Mouse (Mus musculus) forebrain, embryonic 14.5 days (tissue): ENCODE data around the gene Sept9. TPM values are rescaled to one million over a fixed set of nuclear protein-coding genes. Genes with fewer than 3 reads are reported as not detected.

Source experiments
- ATAC-seq: fragments of 200-750 bp; cut with Nextera tagmentation; 2 replicates; pipeline ENCODE4 v1.8.0; 2017; ENCODE audit warnings: mild to moderate bottlenecking, moderate library complexity
- DNase-seq: peaks from one replicate; pipeline ENCODE4 v3.0.0-alpha.2; 2015; ENCODE audit warnings: low spot score
- H3K27ac ChIP-seq: fragments of 300-500 bp; sonication (generic); 2 replicates; pipeline ENCODE4 v1.5.1; 2014; ENCODE audit warnings: low read depth, mild to moderate bottlenecking, control low read depth, low read length, moderate library complexity
- H3K27me3 ChIP-seq: fragments of 300-500 bp; sonication (generic); replicated peaks from 2 replicates; pipeline ENCODE4 v1.6.1; 2014; ENCODE audit warnings: low read length, control low read depth, mixed read lengths; ENCODE audit not compliant: control insufficient read depth, insufficient read depth
- H3K36me3 ChIP-seq: fragments of 300-500 bp; sonication (generic); 2 replicates; pipeline ENCODE4 v1.6.1; 2014; ENCODE audit warnings: low read length, control low read depth; ENCODE audit not compliant: control insufficient read depth, insufficient read depth
- H3K4me1 ChIP-seq: fragments of 300-500 bp; sonication (generic); 2 replicates; pipeline ENCODE4 v1.6.1; 2014; ENCODE audit warnings: antibody characterized with exemption, low read length, control low read depth; ENCODE audit not compliant: control insufficient read depth, insufficient read depth
- H3K4me2 ChIP-seq: fragments of 300-500 bp; sonication (generic); 2 replicates; pipeline ENCODE4 v1.6.1; 2014; ENCODE audit warnings: mild to moderate bottlenecking, control low read depth, low read length
- H3K4me3 ChIP-seq: fragments of 300-500 bp; sonication (generic); 2 replicates; pipeline ENCODE4 v1.5.1; 2014; ENCODE audit warnings: low read depth, low read length, control low read depth
- H3K9ac ChIP-seq: fragments of 300-500 bp; sonication (generic); 2 replicates; pipeline ENCODE4 v1.6.1; 2014; ENCODE audit warnings: mild to moderate bottlenecking, low read length, control low read depth, moderate library complexity
- H3K9me3 ChIP-seq: fragments of 300-500 bp; sonication (generic); replicated peaks from 2 replicates; pipeline ENCODE4 v1.6.1; 2016; ENCODE audit warnings: low read length, control low read depth, mixed read lengths; ENCODE audit not compliant: control insufficient read depth
- WGBS: fragments of 180-500 bp; shearing (Covaris S2); extraction: QIAGEN DNeasy Blood & Tissue Kit; methylation state at CpG from one replicate; pipeline ENCODE4 v1.1.7; 2014; 5-methylcytosine and 5-hydroxymethylcytosine counted together
- polyA plus RNA-seq: library from polyadenylated mRNA; unstranded; fragments of >200 nt; fragmentation: Nextera tagmentation; extraction: Ambion mirVana; gene quantifications from 2 replicates; pipeline ENCODE4 v1.2.1, GENCODE M21; 2014

Gene Sept9
- polyA plus RNA-seq, 1 experiment from 2014 or later: 113 TPM

DNA sequence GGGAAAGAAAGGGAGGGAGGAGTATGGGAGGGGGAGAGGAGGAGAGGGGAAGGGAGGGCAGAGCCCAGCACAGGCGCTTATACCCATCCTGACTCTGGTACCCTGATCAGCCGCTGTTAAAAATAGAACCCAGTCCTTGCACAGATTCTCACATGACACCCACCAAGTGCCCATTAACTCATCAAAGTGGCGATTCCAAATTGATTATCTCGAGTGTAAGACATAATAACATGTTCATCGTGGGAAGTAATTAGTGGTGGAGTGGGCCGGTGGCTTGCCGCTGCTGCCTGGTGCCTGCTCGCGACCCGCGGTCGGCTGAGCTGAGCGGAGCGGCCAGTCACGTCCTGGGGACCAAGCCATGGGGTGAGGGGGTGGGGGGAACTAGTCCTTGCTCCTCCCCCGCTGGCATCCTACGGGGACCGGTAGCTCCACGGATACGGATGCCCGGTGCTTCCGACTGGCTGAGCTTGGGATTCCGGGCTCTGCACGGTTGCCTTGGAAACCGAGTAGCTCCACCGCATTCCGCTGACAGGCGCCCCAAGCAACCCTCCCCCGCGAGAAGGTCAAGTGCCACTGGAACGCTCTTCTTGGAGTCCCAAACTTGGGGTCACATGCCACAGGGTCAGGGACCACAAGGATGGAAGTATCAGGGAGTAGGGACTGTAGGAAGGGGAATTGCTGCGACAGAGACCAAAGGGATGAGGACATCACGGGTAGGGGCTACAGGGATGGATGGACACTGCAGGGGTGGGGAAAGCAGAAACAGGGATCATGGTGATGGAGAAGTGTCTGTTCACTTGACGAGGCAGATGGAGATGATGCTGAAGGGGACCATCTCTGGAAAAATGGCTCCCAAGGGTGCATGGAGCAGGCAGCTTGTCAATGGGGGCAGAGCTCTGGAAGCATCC is 195.0 kb downstream of the Sept9 start:
- peak overlapping the region; percentile 36 for H3K4me3 ChIP-seq
- H3K27me3 ChIP-seq: no peaks in the 10 kb centered on the region
- peak overlapping the region; percentile 72 for H3K27ac ChIP-seq
- ATAC-seq (peak; percentile 78), DNase-seq (peak; percentile 81)
- H3K9me3 ChIP-seq: no peaks in the 10 kb centered on the region
- under 1% methylated on average over 34 of the region's 34 CpGs for WGBS
- H3K36me3 ChIP-seq: no peaks in the 10 kb centered on the region
- H3K9ac ChIP-seq: peak overlapping the region; percentile 59
- peaks cover 19% of the 10 kb centered on the region for H3K4me1 ChIP-seq
- peak overlapping the region; percentile 79 for H3K4me2 ChIP-seq

DNA sequence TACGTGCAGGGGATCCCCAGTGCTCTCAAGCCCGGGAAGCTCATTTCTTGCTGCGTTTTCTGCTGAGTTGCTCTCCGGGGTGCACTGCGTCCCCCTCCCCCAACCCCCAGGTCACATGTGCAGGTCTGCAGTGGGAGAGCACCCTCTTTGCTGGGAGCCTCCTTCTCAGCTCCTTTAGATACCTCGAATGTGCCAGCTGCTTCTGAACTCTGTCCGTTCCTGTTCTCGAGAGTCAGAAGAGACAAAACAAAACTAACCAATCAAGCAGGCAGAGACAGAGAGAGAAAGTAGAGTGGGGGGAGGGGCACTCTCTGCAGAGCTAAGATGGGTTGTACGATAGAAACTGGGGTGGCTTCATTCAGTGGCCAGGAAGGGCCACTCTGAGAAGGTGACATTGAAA is 195.8 kb downstream of the Sept9 start:
- H3K4me2 ChIP-seq: peak overlapping the region; percentile 79
- no peaks in the 10 kb centered on the region for H3K36me3 ChIP-seq
- peak; percentile 59 for DNase-seq
- no peak overlapping the region for H3K4me3 ChIP-seq
- ATAC-seq: no peak
- 1% methylated on average over 9 of the region's 9 CpGs for WGBS
- peak overlapping the region; percentile 72; the same call in 1 of the 2 replicates for H3K27ac ChIP-seq
- H3K9ac ChIP-seq: peak overlapping the region; percentile 59; the same call in 1 of the 2 replicates
- H3K4me1 ChIP-seq: peaks cover 19% of the 10 kb centered on the region
- no peaks in the 10 kb centered on the region for H3K27me3 ChIP-seq
- H3K9me3 ChIP-seq: no peaks in the 10 kb centered on the region

DNA sequence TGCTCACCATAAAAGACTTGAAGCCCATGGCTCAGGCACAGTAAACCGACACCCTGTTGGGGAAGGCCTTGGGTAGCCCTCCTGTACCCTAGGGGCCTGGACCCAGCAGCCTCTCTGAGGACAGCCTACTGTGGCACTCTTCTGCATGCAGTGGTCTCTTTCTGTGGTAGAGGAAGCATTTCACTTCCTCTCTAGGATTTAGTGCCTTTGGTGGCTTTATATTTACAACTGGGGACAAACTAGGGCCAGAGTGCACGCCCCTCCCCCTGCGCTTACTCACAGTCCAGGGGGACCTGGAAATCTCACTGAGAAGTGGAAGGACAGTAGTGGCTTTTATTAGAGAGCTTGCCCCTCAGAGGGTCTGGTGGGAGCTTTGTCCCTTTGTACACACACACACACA is 197.5 kb downstream of the Sept9 start:
- Histone ChIP-seq H3K27ac (no peak overlapping the region), H3K9me3 (no peaks in the 10 kb centered on the region), H3K4me2 (no peak overlapping the region), H3K4me3 (no peak overlapping the region), H3K4me1 (peaks cover 19% of the 10 kb centered on the region), H3K27me3 (no peaks in the 10 kb centered on the region), H3K9ac (no peak overlapping the region), H3K36me3 (no peaks in the 10 kb centered on the region)
- DNase-seq (no peak), ATAC-seq (no peak)
- WGBS: 91% methylated on average over 3 of the region's 3 CpGs

DNA sequence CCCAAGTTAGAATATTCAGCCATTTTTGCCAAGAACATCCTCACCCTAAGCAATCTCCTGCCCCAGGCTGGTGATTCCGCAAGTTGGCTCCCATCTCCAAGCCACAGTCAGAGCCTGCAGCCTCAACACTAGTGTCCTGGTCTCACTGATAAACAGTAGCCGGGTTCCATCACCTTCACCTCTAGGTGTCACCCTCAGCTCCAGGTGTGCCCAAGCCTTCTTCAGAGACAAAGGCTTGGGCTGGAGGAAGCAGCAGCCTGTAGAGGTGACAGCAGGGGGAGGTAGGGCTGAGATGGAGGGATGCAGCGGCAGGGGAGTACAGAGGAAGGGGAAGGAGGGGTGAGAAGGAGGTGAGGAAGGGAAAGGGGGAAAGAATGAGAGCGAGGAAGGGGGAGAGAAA is 198.3 kb downstream of the Sept9 start:
- no peaks in the 10 kb centered on the region for H3K36me3 ChIP-seq
- DNase-seq: peak; percentile 49
- ATAC-seq: no peak
- H3K9ac ChIP-seq: no peak overlapping the region
- no peaks in the 10 kb centered on the region for H3K27me3 ChIP-seq
- 33% methylated on average over 4 of the region's 4 CpGs for WGBS
- H3K27ac ChIP-seq: no peak overlapping the region
- H3K4me3 ChIP-seq: no peak overlapping the region
- peaks cover 19% of the 10 kb centered on the region for H3K4me1 ChIP-seq
- no peaks in the 10 kb centered on the region for H3K9me3 ChIP-seq
- H3K4me2 ChIP-seq: no peak overlapping the region

DNA sequence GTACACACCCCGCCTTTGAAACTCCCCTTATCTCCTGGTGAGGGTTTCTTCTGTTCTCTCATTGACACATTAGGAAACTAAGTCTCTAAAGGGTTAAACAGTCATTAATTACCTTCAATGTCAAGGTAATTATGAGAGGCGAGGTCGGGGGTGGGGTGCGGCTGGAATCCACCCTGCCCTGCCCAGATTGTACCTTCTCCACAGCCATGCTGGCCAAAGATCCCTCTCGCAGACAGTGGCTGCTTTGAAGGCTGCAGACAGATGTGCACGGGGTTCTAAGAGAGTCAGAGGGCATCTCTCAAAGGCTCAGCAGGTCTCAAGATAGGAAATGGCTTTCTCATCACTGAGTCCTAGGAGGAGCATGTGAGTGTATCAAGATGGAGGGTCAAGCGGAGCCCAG is 198.7 kb downstream of the Sept9 start:
- Histone ChIP-seq H3K9ac (no peak overlapping the region), H3K4me2 (no peak overlapping the region), H3K27me3 (no peaks in the 10 kb centered on the region), H3K4me3 (no peak overlapping the region), H3K9me3 (no peaks in the 10 kb centered on the region), H3K27ac (no peak overlapping the region), H3K4me1 (peaks cover 19% of the 10 kb centered on the region), H3K36me3 (no peaks in the 10 kb centered on the region)
- no peak for DNase-seq
- ATAC-seq: no peak
- 41% methylated on average over 7 of the region's 7 CpGs for WGBS

DNA sequence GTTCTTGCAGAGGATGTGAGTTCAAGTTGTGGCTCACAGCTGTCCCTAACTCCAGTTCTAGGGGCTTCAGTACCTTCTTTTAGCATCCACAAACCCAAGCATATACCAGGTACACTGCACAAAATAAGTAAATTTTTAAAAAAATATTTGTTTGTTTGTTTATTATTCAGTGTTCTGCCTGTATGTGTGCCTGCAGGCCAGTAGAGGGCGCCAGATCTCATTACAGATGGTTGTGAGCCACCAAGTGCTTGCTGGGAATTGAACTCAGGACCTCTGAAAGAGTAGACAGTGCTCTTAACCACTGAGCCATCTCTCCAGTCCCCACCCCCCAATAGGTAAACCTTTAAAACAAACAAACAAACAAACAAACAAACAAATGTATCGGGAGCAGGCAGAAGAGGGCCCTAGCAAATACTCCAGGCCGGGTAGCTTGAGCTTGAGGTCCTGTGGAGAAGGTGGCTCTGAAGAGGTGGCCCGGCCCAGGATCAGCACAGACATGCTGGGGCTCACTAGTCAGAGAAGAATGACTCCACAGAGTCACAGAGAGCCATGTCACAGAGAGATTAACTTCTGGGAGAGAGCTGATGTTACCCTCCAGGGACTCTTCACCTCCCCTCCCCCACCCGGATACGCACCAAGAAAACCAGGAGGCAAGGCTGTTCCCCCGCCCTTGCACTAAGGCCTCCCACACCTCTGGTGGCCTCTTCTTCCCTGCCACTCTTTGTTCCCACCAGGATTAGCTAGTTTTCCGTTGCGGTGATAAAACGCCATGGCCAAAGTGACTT is 202.3 kb downstream of the Sept9 start:
- ATAC-seq: no peak
- H3K4me1 ChIP-seq: peaks cover 9% of the 10 kb centered on the region

DNA sequence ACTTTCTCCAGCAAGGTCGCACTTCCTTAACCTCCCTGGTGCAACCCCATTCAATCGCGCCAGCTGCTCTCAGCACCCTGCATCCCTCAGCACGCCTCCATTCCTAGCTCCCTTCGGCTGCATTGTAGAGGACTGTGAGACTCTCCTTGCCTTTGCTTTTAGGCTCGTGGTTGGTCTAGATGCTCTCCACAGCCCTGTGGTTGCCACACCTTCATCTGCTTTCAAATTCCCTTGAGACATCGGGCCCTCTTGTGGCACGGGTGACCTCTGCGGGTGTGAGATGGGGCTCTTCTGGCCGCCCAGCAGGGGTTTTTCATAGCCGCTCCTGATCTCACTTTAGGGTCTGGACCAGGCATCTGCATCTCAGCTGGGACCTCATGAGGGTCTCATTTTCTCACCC is 203.1 kb downstream of the Sept9 start:
- no peaks in the 10 kb centered on the region for H3K9me3 ChIP-seq
- H3K36me3 ChIP-seq: no peaks in the 10 kb centered on the region
- DNase-seq: no peak
- no peak overlapping the region for H3K27ac ChIP-seq
- H3K9ac ChIP-seq: no peak overlapping the region
- H3K27me3 ChIP-seq: no peaks in the 10 kb centered on the region
- no peak overlapping the region for H3K4me3 ChIP-seq
- H3K4me1 ChIP-seq: peaks cover 16% of the 10 kb centered on the region
- ATAC-seq: no peak
- H3K4me2 ChIP-seq: no peak overlapping the region
- WGBS: 87% methylated on average over 11 of the region's 11 CpGs

More for the DNA sequence above, 202.3 kb downstream of the Sept9 start:
- Histone ChIP-seq H3K9me3 (no peaks in the 10 kb centered on the region), H3K9ac (no peak overlapping the region), H3K4me3 (no peak overlapping the region), H3K27me3 (no peaks in the 10 kb centered on the region), H3K27ac (no peak overlapping the region), H3K4me2 (no peak overlapping the region), H3K36me3 (no peaks in the 10 kb centered on the region)
- no peak for DNase-seq
- 88% methylated on average over 10 of the region's 10 CpGs for WGBS

DNA sequence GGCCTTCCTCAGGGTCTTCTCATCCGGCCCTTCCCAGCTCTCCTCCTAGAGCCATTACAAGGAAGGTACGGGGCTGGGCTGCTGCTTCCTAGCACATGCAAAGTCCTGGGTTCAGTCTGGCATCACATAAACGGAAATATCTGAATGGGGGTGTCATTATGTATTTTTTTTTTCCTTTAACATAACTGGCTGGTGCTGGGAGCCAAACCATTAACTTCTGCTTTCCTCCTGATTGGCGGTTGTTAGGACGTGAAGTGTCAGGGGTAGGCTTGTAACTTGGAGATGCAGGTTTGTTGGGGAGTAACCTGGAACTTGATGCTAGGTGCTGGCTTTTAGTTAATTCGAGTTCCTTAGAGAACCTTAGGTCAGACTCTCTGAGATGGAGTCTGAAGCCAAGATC is 203.6 kb downstream of the Sept9 start:
- ATAC-seq: no peak

DNA sequence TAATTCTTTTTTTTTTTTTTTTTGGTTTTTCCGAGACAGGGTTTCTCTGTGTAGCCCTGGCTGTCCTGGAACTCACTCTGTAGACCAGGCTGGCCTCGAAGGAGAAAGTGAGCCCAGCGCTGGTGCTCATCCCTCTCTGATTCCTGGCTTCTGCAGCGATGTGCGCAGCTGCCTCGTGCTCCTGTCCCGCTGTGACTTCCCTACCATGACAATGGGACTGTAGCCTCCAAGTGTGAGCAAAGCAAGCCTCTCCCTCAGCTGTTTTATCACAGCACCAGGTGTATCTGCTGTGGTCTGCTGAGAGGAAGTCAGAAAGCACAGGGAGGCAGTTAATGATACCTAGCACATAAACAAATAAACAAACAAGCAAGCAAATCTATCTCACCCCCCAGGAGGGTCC is 204.3 kb downstream of the Sept9 start:
- Histone ChIP-seq H3K9me3 (no peaks in the 10 kb centered on the region), H3K4me3 (no peak overlapping the region), H3K4me1 (peaks cover 21% of the 10 kb centered on the region), H3K36me3 (no peaks in the 10 kb centered on the region), H3K4me2 (no peak overlapping the region), H3K9ac (no peak overlapping the region), H3K27ac (no peak overlapping the region), H3K27me3 (no peaks in the 10 kb centered on the region)
- DNase-seq: no peak
- WGBS: 33% methylated on average over 7 of the region's 7 CpGs
- ATAC-seq: no peak

More for the DNA sequence above, 203.6 kb downstream of the Sept9 start:
- no peaks in the 10 kb centered on the region for H3K27me3 ChIP-seq
- H3K9ac ChIP-seq: no peak overlapping the region
- DNase-seq: no peak
- no peak overlapping the region for H3K4me2 ChIP-seq
- H3K4me1 ChIP-seq: peaks cover 19% of the 10 kb centered on the region
- no peaks in the 10 kb centered on the region for H3K36me3 ChIP-seq
- no peak overlapping the region for H3K27ac ChIP-seq
- no peaks in the 10 kb centered on the region for H3K9me3 ChIP-seq
- WGBS: 85% methylated on average over 6 of the region's 6 CpGs
- no peak overlapping the region for H3K4me3 ChIP-seq
